8 mouse cellular contexts compared by ENCODE assay signal in the genomic region with DNA sequence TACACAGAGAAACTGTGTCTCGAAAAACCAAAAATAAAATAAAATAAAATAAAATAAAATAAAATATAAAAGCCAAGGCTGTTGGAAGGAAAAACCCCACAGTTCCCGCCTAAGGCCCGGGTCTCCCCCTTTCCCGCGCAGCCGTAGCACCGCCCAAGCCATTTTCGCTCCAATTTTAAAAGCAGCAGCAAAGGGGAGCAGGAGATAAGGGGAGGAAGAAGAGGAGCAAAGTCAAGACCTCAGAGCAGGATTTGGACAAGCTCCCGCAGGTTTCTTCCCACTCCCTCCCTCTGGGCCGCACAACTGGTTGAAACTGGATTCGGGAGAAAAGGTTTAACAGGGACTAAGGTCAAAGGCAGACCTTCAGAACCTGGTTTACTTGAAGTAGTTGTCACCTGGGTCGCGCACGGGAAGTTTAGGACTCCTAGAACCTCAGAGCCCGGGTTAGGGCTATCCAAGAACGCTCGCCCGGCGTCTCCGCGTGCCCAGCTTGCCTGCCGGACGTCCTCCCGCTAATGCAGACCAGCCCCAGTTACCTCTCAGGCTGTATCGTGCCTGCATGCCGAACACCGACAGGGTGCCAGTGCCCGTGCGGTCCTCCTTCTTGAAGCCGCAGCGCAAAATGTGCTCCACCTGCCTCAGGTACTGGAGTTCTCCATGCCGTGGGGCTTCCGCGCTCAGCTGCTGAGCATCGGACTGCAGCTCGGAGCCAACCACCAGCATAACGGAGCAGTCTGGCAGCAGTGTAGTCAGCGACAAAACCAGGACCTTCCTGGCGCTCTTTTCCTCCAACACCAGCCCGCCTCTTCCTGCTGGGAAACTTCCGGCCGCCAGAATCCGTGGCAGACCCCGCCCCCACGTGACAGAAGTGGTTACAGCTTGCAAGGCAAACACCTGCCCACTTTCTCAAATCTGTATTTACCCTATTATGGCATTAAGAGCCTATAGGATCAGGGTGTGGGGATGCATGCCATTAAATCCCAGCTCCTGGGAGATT. TPM values are rescaled to one million over a fixed set of nuclear protein-coding genes. Genes with fewer than 3 reads are reported as not detected.
DNase-seq lines count a peak whose midpoint lies in the region; ATAC-seq lines count a peak whose summit lies in the region.

A gene (minus strand): TSS at position 793 of the 997 bp plus-strand sequence.

- H3K4me2 ChIP-seq in hindbrain, embryonic 12.5 days (replicated peaks): peak within 1 kb of the TSS; percentile 70

- 1% methylated on average over 44 of the region's 45 CpGs for WGBS in hindbrain, embryonic 12.5 days

- no peaks in the 10 kb centered on the region for H3K9me3 ChIP-seq in hindbrain, embryonic 12.5 days (replicated peaks)

- ATAC-seq in hindbrain, embryonic 12.5 days (ENCODE audit: low FRiP score): peak; percentile 89

- H3K27me3 ChIP-seq in hindbrain, embryonic 12.5 days: no peaks in the 10 kb centered on the region

- H3K27ac ChIP-seq in hindbrain, embryonic 12.5 days: peak within 1 kb of the TSS; percentile 70

- H3K4me1 ChIP-seq in hindbrain, embryonic 12.5 days: peaks cover 12% of the 10 kb centered on the region

- peak; percentile 89 for DNase-seq in NIH3T3 (ENCODE audit: low read depth)
- DNase-seq in cerebellum, adult 9-11 months: peak; percentile 65
- DNase-seq in frontal cortex, postnatal 10 days (ENCODE audit: low spot score in 2 of 2): peak; percentile 55 to 61
- peak; percentile 58 to 66 for DNase-seq in layer of hippocampus, postnatal 14 days (ENCODE audit: low spot score in 2 of 2)
- peak; percentile 73 for DNase-seq in lung, postnatal 14 days
- DNase-seq in retina, embryonic 14.5 days (ENCODE audit: low spot score): peak; percentile 86
- DNase-seq in thymus, postnatal 4 days: peak; percentile 85

- peak within 1 kb of the TSS; percentile 84 for H3K9ac ChIP-seq in hindbrain, embryonic 12.5 days

- H3K36me3 ChIP-seq in hindbrain, embryonic 12.5 days: peaks cover 25% of the 10 kb centered on the region

- H3K4me3 ChIP-seq in hindbrain, embryonic 12.5 days: peak within 1 kb of the TSS; percentile 75

RNA-seq across cellular contexts. Expression of the gene that starts here (rescaled TPM):
- 146 and 164 TPM in 2 replicates for polyA plus RNA-seq in hindbrain, embryonic 12.5 days (2016; fragmentation: Nextera tagmentation; extraction: Ambion mirVana)
- total RNA-seq in layer of hippocampus, postnatal 14 days (2021): 1 to 10 TPM; 7.1 to 7.9 TPM

Comparison
In these comparisons a context has a peak if more than half of its experiments do, and no peak if none do; other contexts are left out.
1. Peak in every context shown above with its lines: DNase-seq, ATAC-seq, H3K4me3 ChIP-seq and H3K27ac ChIP-seq.